Mouse (Mus musculus): ENCODE results near the gene Atp8b5.

The Atp8b5 gene

GRCm38 (mm10) chr4:43266623-43267322, at the start of gene Atp8b5:
TSS of gene Atp8b5 (plus strand) at chr4:43267159.
- in situ Hi-C loops (cut with MboI; ENCODE audit: low pct_unique_long_range_greater_than_20kb in 1 of 2, low sequenced_read_pairs in 2 of 2, unreplicated experiment in 1 of 2), result no loop called here

- in situ Hi-C loops (cut with MboI; ENCODE audit: low pct_unique_long_range_greater_than_20kb in 1 of 2, low sequenced_read_pairs in 2 of 2, unreplicated experiment in 1 of 2), result no loop called here
These were observed 49.0 kb upstream of the Atp8b5 start for GRCm38 (mm10) chr4:43217997-43218396.

- in situ Hi-C loops (cut with MboI; ENCODE audit: low pct_unique_long_range_greater_than_20kb in 1 of 2, low sequenced_read_pairs in 2 of 2, unreplicated experiment in 1 of 2), result no loop called here
These were observed 35.1 kb upstream of the Atp8b5 start for GRCm38 (mm10) chr4:43231821-43232220.

GRCm38 (mm10) chr4:43232985-43233384, 34.0 kb upstream of the Atp8b5 start:
- in situ Hi-C loops (cut with MboI; ENCODE audit: low pct_unique_long_range_greater_than_20kb in 1 of 2, low sequenced_read_pairs in 2 of 2, unreplicated experiment in 1 of 2), result no loop called here

- in situ Hi-C loops (cut with MboI; ENCODE audit: low pct_unique_long_range_greater_than_20kb in 1 of 2, low sequenced_read_pairs in 2 of 2, unreplicated experiment in 1 of 2), result no loop called here
These were observed 33.5 kb upstream of the Atp8b5 start for GRCm38 (mm10) chr4:43233489-43233888.

- in situ Hi-C loops (cut with MboI; ENCODE audit: low pct_unique_long_range_greater_than_20kb in 1 of 2, low sequenced_read_pairs in 2 of 2, unreplicated experiment in 1 of 2), result no loop called here
These were observed 30.1 kb upstream of the Atp8b5 start for GRCm38 (mm10) chr4:43236898-43237297.

GRCm38 (mm10) chr4:43240716-43241115, 26.2 kb upstream of the Atp8b5 start:
- in situ Hi-C loops (cut with MboI; ENCODE audit: low pct_unique_long_range_greater_than_20kb in 1 of 2, low sequenced_read_pairs in 2 of 2, unreplicated experiment in 1 of 2), result no loop called here

GRCm38 (mm10) chr4:43244022-43244421, 22.9 kb upstream of the Atp8b5 start:
- in situ Hi-C loops (cut with MboI; ENCODE audit: low pct_unique_long_range_greater_than_20kb in 1 of 2, low sequenced_read_pairs in 2 of 2, unreplicated experiment in 1 of 2), result no loop called here

- in situ Hi-C loops (cut with MboI; ENCODE audit: low pct_unique_long_range_greater_than_20kb in 1 of 2, low sequenced_read_pairs in 2 of 2, unreplicated experiment in 1 of 2), result no loop called here
These were observed 21.2 kb upstream of the Atp8b5 start for GRCm38 (mm10) chr4:43245776-43246175.

- in situ Hi-C loops (cut with MboI; ENCODE audit: low pct_unique_long_range_greater_than_20kb in 1 of 2, low sequenced_read_pairs in 2 of 2, unreplicated experiment in 1 of 2), result no loop called here
These were observed 18.9 kb upstream of the Atp8b5 start for GRCm38 (mm10) chr4:43248026-43248425.

GRCm38 (mm10) chr4:43248909-43249308, 18.1 kb upstream of the Atp8b5 start:
- in situ Hi-C loops (cut with MboI; ENCODE audit: low pct_unique_long_range_greater_than_20kb in 1 of 2, low sequenced_read_pairs in 2 of 2, unreplicated experiment in 1 of 2), result no loop called here

- in situ Hi-C loops (cut with MboI; ENCODE audit: low pct_unique_long_range_greater_than_20kb in 1 of 2, low sequenced_read_pairs in 2 of 2, unreplicated experiment in 1 of 2), result no loop called here
These were observed 15.7 kb upstream of the Atp8b5 start for GRCm38 (mm10) chr4:43251269-43251668.

- in situ Hi-C loops (cut with MboI; ENCODE audit: low pct_unique_long_range_greater_than_20kb in 1 of 2, low sequenced_read_pairs in 2 of 2, unreplicated experiment in 1 of 2), result no loop called here
These were observed 9.9 kb upstream of the Atp8b5 start for GRCm38 (mm10) chr4:43257040-43257439.

GRCm38 (mm10) chr4:43258556-43258955, 8.4 kb upstream of the Atp8b5 start:
- in situ Hi-C loops (cut with MboI; ENCODE audit: low pct_unique_long_range_greater_than_20kb in 1 of 2, low sequenced_read_pairs in 2 of 2, unreplicated experiment in 1 of 2), result no loop called here

GRCm38 (mm10) chr4:43259435-43259834, 7.5 kb upstream of the Atp8b5 start:
- in situ Hi-C loops (cut with MboI; ENCODE audit: low pct_unique_long_range_greater_than_20kb in 1 of 2, low sequenced_read_pairs in 2 of 2, unreplicated experiment in 1 of 2), result no loop called here

- in situ Hi-C loops (cut with MboI; ENCODE audit: low pct_unique_long_range_greater_than_20kb in 1 of 2, low sequenced_read_pairs in 2 of 2, unreplicated experiment in 1 of 2), result no loop called here
These were observed 6.9 kb upstream of the Atp8b5 start for GRCm38 (mm10) chr4:43260096-43260495.

GRCm38 (mm10) chr4:43262821-43263220, 4.1 kb upstream of the Atp8b5 start:
- in situ Hi-C loops (cut with MboI; ENCODE audit: low pct_unique_long_range_greater_than_20kb in 1 of 2, low sequenced_read_pairs in 2 of 2, unreplicated experiment in 1 of 2), result no loop called here

- in situ Hi-C loops (cut with MboI; ENCODE audit: low pct_unique_long_range_greater_than_20kb in 1 of 2, low sequenced_read_pairs in 2 of 2, unreplicated experiment in 1 of 2), result no loop called here
These were observed 813 bp upstream of the Atp8b5 start for GRCm38 (mm10) chr4:43266146-43266545.

- in situ Hi-C loops (cut with MboI; ENCODE audit: low pct_unique_long_range_greater_than_20kb in 1 of 2, low sequenced_read_pairs in 2 of 2, unreplicated experiment in 1 of 2), result no loop called here
These were observed 332 bp downstream of the Atp8b5 start for GRCm38 (mm10) chr4:43267323-43267658.

GRCm38 (mm10) chr4:43285476-43285875, 18.5 kb downstream of the Atp8b5 start:
- in situ Hi-C loops (cut with MboI; ENCODE audit: low pct_unique_long_range_greater_than_20kb in 1 of 2, low sequenced_read_pairs in 2 of 2, unreplicated experiment in 1 of 2), result no loop called here

- in situ Hi-C loops (cut with MboI; ENCODE audit: low pct_unique_long_range_greater_than_20kb in 1 of 2, low sequenced_read_pairs in 2 of 2, unreplicated experiment in 1 of 2), result no loop called here
These were observed 20.3 kb downstream of the Atp8b5 start for GRCm38 (mm10) chr4:43287305-43287704.
